Mouse (Mus musculus) ovary, postnatal 36 days (tissue): ENCODE results near the gene Tmem135.
"Not testable (repeated sequence)": the region's sequence is repeated elsewhere in the genome, so short reads cannot be mapped to it uniquely, and the experiment has no call there.

Experiments
- DNase-seq: peaks from one replicate; pipeline ENCODE4 v3.0.0; 2022; ENCODE audit warnings: low spot score, mixed read lengths

The Tmem135 gene

GRCm38 (mm10) chr7:89322741-89323140 lies 81.3 kb downstream of the Tmem135 start:
- not testable (repeated sequence) for DNase-seq

DNA sequence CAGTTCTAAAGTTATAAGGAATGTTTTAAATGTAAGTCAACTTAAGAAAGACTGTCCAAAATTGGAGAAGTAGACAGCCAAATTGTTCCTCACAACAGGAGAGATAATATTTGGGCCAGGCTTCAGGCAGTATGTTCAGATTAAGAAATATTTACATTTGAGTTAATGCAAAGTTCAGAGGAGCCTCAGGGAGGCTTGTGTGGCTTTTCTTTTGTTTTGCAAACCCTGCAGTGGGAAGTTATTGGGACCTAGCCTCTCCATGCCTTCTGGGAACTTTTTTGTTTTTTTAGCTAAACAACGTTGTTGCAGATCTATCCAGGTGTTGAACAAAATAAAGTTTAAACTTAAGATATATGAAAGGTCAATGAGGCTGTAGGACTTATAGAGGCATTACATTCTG lies 84.7 kb downstream of the Tmem135 start:
- no peak for DNase-seq

GRCm38 (mm10) chr7:89317088-89317487 lies 86.9 kb downstream of the Tmem135 start:
- not testable (repeated sequence) for DNase-seq

DNA sequence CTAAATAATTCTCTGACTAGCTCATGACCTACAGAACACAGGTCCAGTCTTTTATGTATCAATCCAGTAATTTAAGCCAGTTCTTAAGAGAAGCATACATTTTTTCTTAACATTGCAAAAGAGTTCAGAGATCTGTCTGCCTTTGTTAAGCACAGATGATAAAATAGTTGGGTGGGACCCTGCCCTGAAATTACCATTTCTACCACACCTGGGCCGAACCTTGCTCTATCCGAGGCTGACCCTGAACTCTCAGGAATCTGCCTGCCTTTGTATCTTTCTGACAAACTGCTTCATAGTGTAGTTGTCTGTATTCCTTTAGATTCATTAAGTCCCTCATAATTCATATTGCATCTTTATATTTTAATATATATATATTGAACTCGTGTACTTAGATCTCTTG lies 87.9 kb downstream of the Tmem135 start:
- DNase-seq: no peak

DNA sequence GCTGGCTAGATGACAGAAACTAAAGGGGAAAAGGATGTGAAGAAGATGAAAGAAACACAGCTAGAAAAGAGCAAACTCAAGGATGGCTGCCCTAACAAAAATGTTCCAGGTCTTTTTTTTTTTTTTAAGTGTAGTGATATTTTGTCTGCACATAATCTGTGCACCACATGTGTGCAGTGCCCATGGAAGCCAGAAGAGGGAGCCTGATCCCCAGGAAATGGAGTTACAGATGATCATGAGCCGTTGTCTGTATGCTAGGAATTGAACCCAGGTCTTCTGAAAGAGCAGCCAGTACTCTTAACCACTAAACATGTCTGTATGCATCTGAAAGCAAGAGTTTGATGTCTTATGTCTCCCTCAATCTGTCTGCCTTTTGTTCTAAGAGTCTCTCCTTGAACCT lies 92.5 kb downstream of the Tmem135 start:
- no peak for DNase-seq

GRCm38 (mm10) chr7:89308926-89309325 lies 95.1 kb downstream of the Tmem135 start:
- DNase-seq: no peak

- DNase-seq: no peak
Measured at GRCm38 (mm10) chr7:89308238-89308637, 95.8 kb downstream of the Tmem135 start.

GRCm38 (mm10) chr7:89306831-89307230 lies 97.2 kb downstream of the Tmem135 start:
- no peak for DNase-seq

GRCm38 (mm10) chr7:89304958-89305357 lies 99.1 kb downstream of the Tmem135 start:
- DNase-seq: no peak

GRCm38 (mm10) chr7:89303765-89304164 lies 100.3 kb downstream of the Tmem135 start:
- DNase-seq: no peak

GRCm38 (mm10) chr7:89298911-89299458 lies 105.0 kb downstream of the Tmem135 start:
- DNase-seq: no peak

GRCm38 (mm10) chr7:89296941-89297340 lies 107.1 kb downstream of the Tmem135 start:
- no peak for DNase-seq

- DNase-seq: no peak
Measured at GRCm38 (mm10) chr7:89282664-89283063, 121.4 kb downstream of the Tmem135 start.

DNA sequence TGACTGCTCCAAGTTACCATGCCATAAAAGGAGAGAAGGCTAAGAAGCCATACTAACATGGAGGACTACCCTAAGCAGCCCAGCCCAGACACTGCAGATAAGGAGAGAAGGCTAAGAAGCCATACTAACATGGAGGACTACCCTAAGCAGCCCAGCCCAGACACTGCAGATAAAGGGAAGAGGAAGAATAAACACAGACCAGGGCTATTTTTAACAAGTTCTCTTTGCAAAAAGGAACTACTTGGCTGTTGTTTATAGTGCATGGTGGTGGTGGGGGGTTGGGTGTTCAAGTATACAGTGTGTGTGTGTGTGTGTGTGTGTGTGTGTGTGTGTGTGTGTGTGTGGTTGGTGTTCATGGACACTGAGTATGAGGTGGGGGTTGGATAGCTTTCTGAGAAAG lies 133.6 kb downstream of the Tmem135 start:
- DNase-seq: not testable (repeated sequence)

- DNase-seq: no peak
Measured at GRCm38 (mm10) chr7:89269826-89270225, 134.2 kb downstream of the Tmem135 start.

GRCm38 (mm10) chr7:89267542-89267941 lies 136.5 kb downstream of the Tmem135 start:
- DNase-seq: no peak

DNA sequence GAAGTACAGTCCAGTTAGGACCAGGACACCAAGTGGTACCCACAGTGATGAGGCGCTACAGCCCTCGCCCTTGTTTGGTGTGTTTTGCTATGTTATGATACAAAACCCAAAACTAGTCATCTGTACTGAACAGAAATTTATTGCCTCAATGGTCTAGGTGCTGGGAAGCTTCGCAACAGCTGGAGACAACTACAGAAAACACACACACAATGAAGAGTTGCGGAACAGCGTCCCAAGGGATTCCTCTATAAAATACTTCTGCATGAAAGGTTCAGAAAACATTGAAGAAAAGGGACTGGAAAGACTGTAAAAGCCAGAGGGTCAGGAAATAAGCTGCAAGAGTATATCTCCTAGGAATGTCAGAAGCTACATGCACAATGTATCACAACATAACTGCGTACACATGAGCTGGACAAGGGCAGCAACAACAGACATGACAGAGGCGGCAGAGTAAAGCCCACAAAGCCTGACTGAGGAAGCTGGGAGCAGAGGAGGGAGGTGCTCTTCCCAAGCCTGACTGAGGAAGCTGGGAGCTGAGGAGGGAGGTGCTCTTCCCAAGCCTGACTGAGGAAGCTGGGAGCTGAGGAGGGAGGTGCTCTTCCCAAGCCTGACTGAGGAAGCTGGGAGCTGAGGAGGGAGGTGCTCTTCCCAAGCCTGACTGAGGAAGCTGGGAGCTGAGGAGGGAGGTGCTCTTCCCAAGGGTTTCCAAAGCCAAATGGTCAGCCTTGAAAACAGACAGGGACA lies 137.8 kb downstream of the Tmem135 start:
- DNase-seq: no peak

GRCm38 (mm10) chr7:89260966-89261365 lies 143.1 kb downstream of the Tmem135 start:
- no peak for DNase-seq

DNA sequence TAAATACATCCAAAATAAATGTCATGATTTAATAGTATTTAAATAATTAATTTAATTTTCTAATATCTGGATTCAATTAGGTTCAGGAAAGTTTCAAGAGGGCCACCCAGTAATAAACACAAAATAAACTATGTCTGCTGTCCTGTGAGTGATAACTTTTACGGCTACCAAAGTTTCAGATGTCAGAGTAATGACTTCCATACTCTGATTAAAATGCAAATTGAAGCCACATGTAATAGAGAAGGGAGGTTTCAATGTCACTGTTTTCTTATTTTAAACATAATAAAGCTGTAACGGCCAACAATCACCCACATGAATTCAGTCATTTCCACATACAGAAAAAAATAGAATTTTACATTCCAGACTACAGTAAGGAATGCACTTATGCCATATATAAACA lies 145.2 kb downstream of the Tmem135 start:
- DNase-seq: no peak

GRCm38 (mm10) chr7:89257871-89258502 lies 146.0 kb downstream of the Tmem135 start:
- DNase-seq: no peak

DNA sequence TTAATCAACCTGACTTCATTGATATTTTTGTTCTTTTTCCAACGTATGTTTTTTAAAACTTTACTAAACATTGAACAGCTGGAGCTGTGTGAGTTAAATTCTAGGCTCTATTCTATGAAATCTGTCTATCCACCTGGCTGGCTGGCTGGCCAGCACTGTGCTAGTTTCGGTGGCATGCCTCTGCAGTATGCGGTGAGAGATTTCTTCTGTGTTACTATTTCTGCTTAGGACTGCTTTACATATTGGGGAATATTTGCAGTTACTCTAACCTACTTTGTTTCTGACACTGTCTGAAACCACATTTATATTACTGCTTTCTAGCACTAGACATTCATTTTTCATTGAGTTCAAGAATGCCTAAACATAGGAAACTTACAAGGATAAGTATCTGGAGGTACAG lies 150.2 kb downstream of the Tmem135 start:
- no peak for DNase-seq

DNA sequence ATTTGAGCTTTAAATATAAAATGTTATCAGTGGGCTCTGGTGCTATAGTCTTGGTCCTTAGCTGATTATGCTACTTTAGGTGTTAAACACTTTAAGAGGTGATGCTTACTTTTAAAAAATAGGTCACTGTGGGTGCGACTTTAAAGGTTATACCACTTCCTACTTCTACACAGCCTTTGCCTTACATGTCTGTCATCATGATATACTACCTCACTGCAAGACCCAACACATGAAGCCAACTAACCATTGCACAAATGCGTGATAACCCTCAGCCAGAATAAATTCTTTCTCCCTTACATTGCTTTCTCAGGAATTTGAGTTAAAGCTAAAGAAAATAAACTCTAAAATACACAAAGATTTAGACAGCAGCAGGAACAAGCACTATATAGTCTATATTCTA lies 150.7 kb downstream of the Tmem135 start:
- DNase-seq: no peak

DNA sequence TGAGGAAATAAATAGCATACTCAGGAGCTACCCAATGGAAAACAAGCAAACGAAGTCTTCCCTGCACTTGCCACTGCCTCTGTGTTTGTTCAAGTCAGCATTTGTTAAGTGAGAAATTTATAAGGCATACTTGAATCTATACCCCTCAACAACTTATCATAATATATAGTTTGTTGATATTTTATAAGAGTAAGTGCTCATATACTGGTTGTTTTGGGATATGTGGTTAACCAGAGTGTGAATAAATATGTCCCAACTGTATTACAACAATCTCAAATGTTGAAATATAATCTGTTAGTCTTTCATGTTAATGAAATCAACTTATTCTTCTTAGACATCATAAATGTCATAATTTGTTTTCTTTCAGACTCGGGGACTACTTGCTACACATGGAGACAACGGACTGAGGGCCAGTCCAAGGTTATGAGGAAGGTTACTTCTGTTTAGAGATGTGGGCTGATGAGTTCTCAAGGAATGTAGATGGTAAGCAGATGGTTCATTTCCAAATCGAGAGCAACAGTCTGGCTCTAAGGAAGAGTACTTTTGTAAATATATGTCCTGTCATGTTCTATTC lies 152.1 kb downstream of the Tmem135 start:
- no peak for DNase-seq
